Mouse (Mus musculus): ENCODE measurements around the gene Sapcd1. TPM values are rescaled to one million over a fixed set of nuclear protein-coding genes. Genes with fewer than 3 reads are reported as not detected.
"Not testable (repeated sequence)": the region's sequence is repeated elsewhere in the genome, so short reads cannot be mapped to it uniquely, and the experiment has no call there.

Sapcd1 gene
- polyA plus RNA-seq, 1 experiment from 2014 or later, result 4.3 TPM

GRCm38 (mm10) chr17:34997142-34997483 is 30.7 kb downstream of the Sapcd1 start:
- peak overlapping the region; percentile 49 for H3K4me3 ChIP-seq (ENCODE audit: low read length)

DNA sequence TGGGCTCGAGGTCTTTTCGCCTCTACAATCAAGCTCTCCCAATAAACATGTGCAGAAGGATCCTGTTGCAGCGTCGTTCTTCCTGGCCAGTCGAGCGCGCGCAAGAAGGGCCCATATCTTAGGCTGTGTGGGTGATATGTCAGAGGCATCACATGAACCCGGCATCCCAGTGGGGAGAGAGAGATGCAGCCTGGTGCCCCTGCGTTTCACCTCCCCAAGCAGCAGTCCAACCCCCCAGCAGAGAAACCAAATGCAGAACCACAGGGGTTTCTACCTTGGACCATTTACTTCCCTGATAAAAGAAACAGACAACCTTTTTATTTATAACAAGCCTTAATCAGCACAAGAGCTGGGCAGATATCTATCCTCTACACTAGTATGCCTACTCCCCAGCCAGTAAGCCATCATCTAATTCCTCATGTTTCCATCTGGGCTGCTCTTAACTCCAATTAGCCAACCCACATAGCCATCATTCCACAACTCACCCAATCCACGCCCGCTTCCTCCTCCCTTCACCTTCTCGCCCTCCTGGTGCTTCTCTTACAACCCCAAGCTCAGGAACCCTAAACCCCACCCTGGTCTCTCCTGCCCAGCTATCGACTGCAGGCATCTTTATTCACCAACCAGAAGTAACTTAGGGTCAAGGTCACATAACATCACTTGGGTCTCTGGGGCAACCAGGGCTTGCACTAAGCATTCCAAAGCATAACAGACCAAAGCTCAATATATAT is 31.2 kb downstream of the Sapcd1 start:
- H3K36me3 ChIP-seq (ENCODE audit: control insufficient read depth, insufficient read depth, low read length), result peaks cover 8% of the 10 kb centered on the region
- H3K27ac ChIP-seq (ENCODE audit: low read length), result no peak overlapping the region
- peaks cover 28% of the 10 kb centered on the region for H3K4me1 ChIP-seq (replicated peaks; ENCODE audit: control insufficient read depth, insufficient read depth, low read length)
- no peaks in the 10 kb centered on the region for H3K27me3 ChIP-seq (ENCODE audit: control insufficient read depth, insufficient read depth, low read depth, low read length)
- no peak overlapping the region for H3K9ac ChIP-seq (ENCODE audit: low read length)
- 84% methylated on average over 12 of the region's 14 CpGs for WGBS
- peak overlapping the region; percentile 98 for H3K4me2 ChIP-seq (ENCODE audit: low read depth, low read length)
- ATAC-seq (ENCODE audit: low read depth), result no peak
- no peaks in the 10 kb centered on the region for H3K9me3 ChIP-seq (ENCODE audit: control insufficient read depth, low read length)
- H3K4me3 ChIP-seq (ENCODE audit: low read length), result peak overlapping the region; percentile 49

More at GRCm38 (mm10) chr17:34997142-34997483, 30.7 kb downstream of the Sapcd1 start:
- Histone ChIP-seq H3K27ac (ENCODE audit: low read length) (no peak overlapping the region), H3K9me3 (ENCODE audit: control insufficient read depth, low read length) (no peaks in the 10 kb centered on the region), H3K27me3 (ENCODE audit: control insufficient read depth, insufficient read depth, low read depth, low read length) (no peaks in the 10 kb centered on the region), H3K36me3 (ENCODE audit: control insufficient read depth, insufficient read depth, low read length) (peaks cover 8% of the 10 kb centered on the region), H3K9ac (ENCODE audit: low read length) (no peak overlapping the region), H3K4me2 (ENCODE audit: low read depth, low read length) (peak overlapping the region; percentile 98), H3K4me1 (replicated peaks; ENCODE audit: control insufficient read depth, insufficient read depth, low read length) (peaks cover 29% of the 10 kb centered on the region)
- no peak for ATAC-seq (ENCODE audit: low read depth)
- 82% methylated on average over 5 of the region's 5 CpGs for WGBS

- ATAC-seq (ENCODE audit: low read depth); H3K4me2 ChIP-seq (ENCODE audit: low read depth, low read length); H3K9me3 ChIP-seq (ENCODE audit: control insufficient read depth, low read length); H3K9ac ChIP-seq (ENCODE audit: low read length); H3K4me3 ChIP-seq (ENCODE audit: low read length); H3K27me3 ChIP-seq (ENCODE audit: control insufficient read depth, insufficient read depth, low read depth, low read length); H3K27ac ChIP-seq (ENCODE audit: low read length): not testable (repeated sequence)
- H3K36me3 ChIP-seq (ENCODE audit: control insufficient read depth, insufficient read depth, low read length), result peaks cover 12% of the 10 kb centered on the region
- WGBS, result 97% methylated on average over 4 of the region's 4 CpGs
- peaks cover 28% of the 10 kb centered on the region for H3K4me1 ChIP-seq (replicated peaks; ENCODE audit: control insufficient read depth, insufficient read depth, low read length)
Observed at GRCm38 (mm10) chr17:34995927-34996326, 31.9 kb downstream of the Sapcd1 start.

GRCm38 (mm10) chr17:34995192-34995591 is 32.6 kb downstream of the Sapcd1 start:
- H3K27ac ChIP-seq (ENCODE audit: low read length); H3K9me3 ChIP-seq (ENCODE audit: control insufficient read depth, low read length); H3K4me3 ChIP-seq (ENCODE audit: low read length); H3K27me3 ChIP-seq (ENCODE audit: control insufficient read depth, insufficient read depth, low read depth, low read length); ATAC-seq (ENCODE audit: low read depth); H3K4me2 ChIP-seq (ENCODE audit: low read depth, low read length); H3K9ac ChIP-seq (ENCODE audit: low read length): not testable (repeated sequence)
- Histone ChIP-seq H3K4me1 (replicated peaks; ENCODE audit: control insufficient read depth, insufficient read depth, low read length) (peaks cover 28% of the 10 kb centered on the region), H3K36me3 (ENCODE audit: control insufficient read depth, insufficient read depth, low read length) (peaks cover 12% of the 10 kb centered on the region)
- 80% methylated on average over 4 of the region's 4 CpGs for WGBS

DNA sequence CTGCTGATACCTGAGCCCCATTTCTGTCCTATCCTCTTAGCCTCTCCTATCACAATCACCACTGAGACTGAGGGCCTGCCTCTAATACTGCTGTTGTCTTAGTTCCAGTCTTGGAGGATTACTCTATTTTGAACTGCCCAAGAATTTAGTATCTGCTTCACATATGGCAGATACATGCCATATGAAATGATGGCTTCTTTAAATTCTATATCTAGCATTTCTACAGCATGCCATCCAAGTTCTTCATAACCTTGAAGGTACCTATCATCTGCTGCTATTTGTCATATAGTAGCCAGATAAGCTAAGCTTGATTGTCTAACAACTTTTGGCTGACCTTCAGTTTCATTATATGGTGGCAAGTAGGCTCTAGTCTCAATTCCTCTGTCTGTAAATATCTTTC is 33.1 kb downstream of the Sapcd1 start:
- Histone ChIP-seq H3K9ac (ENCODE audit: low read length) (no peak overlapping the region), H3K27me3 (ENCODE audit: control insufficient read depth, insufficient read depth, low read depth, low read length) (no peaks in the 10 kb centered on the region), H3K36me3 (ENCODE audit: control insufficient read depth, insufficient read depth, low read length) (peaks cover 12% of the 10 kb centered on the region), H3K4me3 (ENCODE audit: low read length) (no peak overlapping the region), H3K9me3 (ENCODE audit: control insufficient read depth, low read length) (no peaks in the 10 kb centered on the region), H3K4me2 (ENCODE audit: low read depth, low read length) (no peak overlapping the region), H3K4me1 (replicated peaks; ENCODE audit: control insufficient read depth, insufficient read depth, low read length) (peaks cover 28% of the 10 kb centered on the region), H3K27ac (ENCODE audit: low read length) (no peak overlapping the region)
- no peak for ATAC-seq (ENCODE audit: low read depth)

DNA sequence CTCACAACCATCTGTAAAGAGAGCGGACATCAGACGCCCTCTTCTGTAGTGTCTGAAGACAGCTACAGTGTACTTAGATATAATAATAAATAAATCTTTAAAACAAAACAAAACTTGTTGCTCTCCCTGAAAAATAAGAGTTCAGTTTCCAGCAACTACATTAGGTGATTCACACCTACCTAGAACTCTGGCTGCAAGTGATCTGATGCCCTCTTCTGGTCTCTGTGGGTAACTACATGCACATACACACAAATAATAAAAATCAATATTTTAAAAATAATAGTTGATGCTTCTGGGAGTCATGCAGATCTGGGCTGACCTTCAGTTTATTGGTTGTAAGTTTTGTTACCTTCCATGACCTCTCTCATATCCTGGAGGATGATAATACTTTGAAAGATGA is 43.6 kb downstream of the Sapcd1 start:
- no peak for ATAC-seq (ENCODE audit: low read depth)
- peaks cover 9% of the 10 kb centered on the region for H3K4me1 ChIP-seq (replicated peaks; ENCODE audit: control insufficient read depth, insufficient read depth, low read length)
- H3K9ac ChIP-seq (ENCODE audit: low read length), result no peak overlapping the region
- H3K36me3 ChIP-seq (ENCODE audit: control insufficient read depth, insufficient read depth, low read length), result peaks cover 15% of the 10 kb centered on the region
- no peak overlapping the region for H3K4me2 ChIP-seq (ENCODE audit: low read depth, low read length)
- no peaks in the 10 kb centered on the region for H3K9me3 ChIP-seq (ENCODE audit: control insufficient read depth, low read length)
- H3K27ac ChIP-seq (ENCODE audit: low read length), result no peak overlapping the region
- 82% methylated on average over 2 of the region's 2 CpGs for WGBS
- H3K4me3 ChIP-seq (ENCODE audit: low read length), result no peak overlapping the region
- H3K27me3 ChIP-seq (ENCODE audit: control insufficient read depth, insufficient read depth, low read depth, low read length), result no peaks in the 10 kb centered on the region

GRCm38 (mm10) chr17:34982328-34982727 is 45.5 kb downstream of the Sapcd1 start:
- Histone ChIP-seq H3K4me1 (replicated peaks; ENCODE audit: control insufficient read depth, insufficient read depth, low read length) (peaks cover 9% of the 10 kb centered on the region), H3K4me2 (ENCODE audit: low read depth, low read length) (peak overlapping the region; percentile 77), H3K36me3 (ENCODE audit: control insufficient read depth, insufficient read depth, low read length) (peaks cover 15% of the 10 kb centered on the region), H3K27ac (ENCODE audit: low read length) (peak overlapping the region; percentile 98), H3K9ac (ENCODE audit: low read length) (peak overlapping the region; percentile 96), H3K4me3 (ENCODE audit: low read length) (peak overlapping the region; percentile 76), H3K9me3 (ENCODE audit: control insufficient read depth, low read length) (no peaks in the 10 kb centered on the region), H3K27me3 (ENCODE audit: control insufficient read depth, insufficient read depth, low read depth, low read length) (no peaks in the 10 kb centered on the region)
- peak; percentile 39 for ATAC-seq (ENCODE audit: low read depth)
- under 1% methylated on average over 15 of the region's 15 CpGs for WGBS

DNA sequence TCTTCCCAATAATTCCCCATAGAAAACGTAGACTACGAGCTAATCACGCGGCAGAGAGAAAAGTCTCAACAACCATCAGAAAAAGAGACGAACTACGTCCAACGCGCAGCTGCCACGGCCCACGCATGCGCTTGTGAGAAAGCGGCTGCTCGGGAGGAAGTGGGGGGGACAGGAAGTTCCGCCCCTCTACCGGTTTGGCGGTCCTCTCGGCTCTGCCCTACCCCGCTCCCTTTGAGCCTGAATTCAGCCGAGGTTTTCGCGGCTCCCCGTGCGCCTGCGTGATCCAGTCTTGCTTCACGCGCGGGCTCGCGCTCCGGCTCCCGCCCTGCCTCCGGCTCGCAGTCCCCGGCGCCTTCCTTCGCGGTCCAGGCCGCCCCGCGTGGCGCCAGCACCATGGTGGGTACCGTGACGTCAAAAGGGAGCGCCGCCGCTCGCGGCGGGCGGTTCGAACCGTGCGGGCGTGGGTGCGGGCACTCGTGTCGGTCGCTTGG is 46.1 kb downstream of the Sapcd1 start, which contains the start of gene Lsm2:
Gene Lsm2, plus strand, starts transcription at position 173 of the 491 bp plus-strand sequence.
- Histone ChIP-seq H3K9ac (ENCODE audit: low read length) (peak within 1 kb of the TSS; percentile 96), H3K36me3 (ENCODE audit: control insufficient read depth, insufficient read depth, low read length) (peaks cover 15% of the 10 kb centered on the region), H3K4me3 (ENCODE audit: low read length) (peak within 1 kb of the TSS; percentile 76), H3K9me3 (ENCODE audit: control insufficient read depth, low read length) (no peaks in the 10 kb centered on the region), H3K27ac (ENCODE audit: low read length) (peak within 1 kb of the TSS; percentile 98), H3K4me1 (replicated peaks; ENCODE audit: control insufficient read depth, insufficient read depth, low read length) (peaks cover 9% of the 10 kb centered on the region), H3K4me2 (ENCODE audit: low read depth, low read length) (peak within 1 kb of the TSS; percentile 77), H3K27me3 (ENCODE audit: control insufficient read depth, insufficient read depth, low read depth, low read length) (no peaks in the 10 kb centered on the region)
- peak; percentile 95 for ATAC-seq (ENCODE audit: low read depth)
- under 1% methylated on average over 58 of the region's 58 CpGs for WGBS

DNA sequence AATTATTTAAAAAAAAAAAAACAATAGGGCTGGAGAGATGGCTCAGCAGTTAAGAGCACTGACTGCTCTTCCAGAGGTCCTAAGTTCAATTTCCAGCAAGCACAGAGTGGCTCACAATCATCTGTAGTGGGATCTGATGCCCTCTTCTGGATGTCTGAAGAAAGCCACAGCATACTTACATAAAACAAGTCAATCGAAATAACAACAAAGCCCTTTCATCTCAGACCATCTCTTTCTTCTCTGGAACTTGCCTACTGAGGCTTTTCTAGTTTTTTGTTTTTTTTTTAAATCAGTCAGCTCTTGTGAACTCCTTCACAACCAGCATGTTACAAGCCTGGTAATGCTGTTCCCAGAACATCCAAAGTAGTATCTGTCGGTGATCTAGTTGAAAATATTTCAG is 47.2 kb downstream of the Sapcd1 start:
- H3K4me2 ChIP-seq (ENCODE audit: low read depth, low read length), result peak overlapping the region; percentile 77

More for the DNA sequence above, 47.2 kb downstream of the Sapcd1 start:
- H3K9ac ChIP-seq (ENCODE audit: low read length), result peak overlapping the region; percentile 96
- peaks cover 7% of the 10 kb centered on the region for H3K36me3 ChIP-seq (ENCODE audit: control insufficient read depth, insufficient read depth, low read length)
- no peak for ATAC-seq (ENCODE audit: low read depth)
- H3K27ac ChIP-seq (ENCODE audit: low read length), result peak overlapping the region; percentile 98
- no peaks in the 10 kb centered on the region for H3K27me3 ChIP-seq (ENCODE audit: control insufficient read depth, insufficient read depth, low read depth, low read length)
- WGBS, result 5% methylated on average over 2 of the region's 2 CpGs
- no peaks in the 10 kb centered on the region for H3K9me3 ChIP-seq (ENCODE audit: control insufficient read depth, low read length)
- H3K4me1 ChIP-seq (replicated peaks; ENCODE audit: control insufficient read depth, insufficient read depth, low read length), result peaks cover 9% of the 10 kb centered on the region
- H3K4me3 ChIP-seq (ENCODE audit: low read length), result peak overlapping the region; percentile 76
